Mouse (Mus musculus): Measurements from ENCODE around the gene Pitpnm1.

GRCm38 (mm10) chr19:4154437-4155222 lies 54.8 kb downstream of the Pitpnm1 start:
- TF ChIP-seq POLR2A (IDR thresholded peaks at IDR 0.05; ENCODE audit: low read depth, low read length): peak; percentile 97
- no peak for TF ChIP-seq CTCF (IDR thresholded peaks at IDR 0.05; ENCODE audit: extremely low read depth, insufficient read depth, insufficient read length, insufficient replicate concordance)
